Mouse (Mus musculus) lung, postnatal 0 days (tissue): ENCODE results near the gene Zfp281.

Source experiments
- CTCF ChIP-seq: IDR thresholded peaks from 2 replicates; pipeline ENCODE4 v1.5.1; 2016; ENCODE audit warnings: antibody characterized with exemption, mild to moderate bottlenecking
- EP300 ChIP-seq: IDR thresholded peaks from 2 replicates; pipeline ENCODE4 v1.6.1; 2016; ENCODE audit warnings: antibody characterized with exemption, mild to moderate bottlenecking, control low read depth

GRCm38 (mm10) chr1:136627591-136627990, 2.9 kb downstream of the Zfp281 start:
- TF ChIP-seq CTCF (no peak), EP300 (no peak)
